Comparison of ENCODE assay signal across 26 mouse cellular contexts in the genomic region with DNA sequence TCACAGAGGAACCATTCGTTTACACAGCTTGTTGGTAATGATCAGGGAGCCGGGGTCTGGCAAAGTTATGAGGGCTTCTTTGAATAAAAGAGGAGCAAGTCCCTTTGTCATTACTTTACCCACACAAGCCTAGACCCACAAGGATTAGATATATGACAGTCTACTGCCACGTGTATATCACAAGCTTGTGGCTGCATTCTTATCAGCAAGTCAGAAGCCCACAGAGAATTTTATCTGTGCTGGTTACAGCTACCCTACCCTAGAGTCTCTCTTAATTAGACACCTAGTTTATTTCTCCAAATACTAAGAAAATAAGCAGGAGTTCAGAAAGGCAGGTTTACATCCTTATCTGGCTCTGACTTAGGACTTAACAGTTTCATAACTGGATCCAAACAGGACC.
DNase-seq lines count a peak whose midpoint lies in the region; ATAC-seq and TF ChIP-seq lines count a peak whose summit lies in the region.
"Had no signal": no experiment of that assay in that cellular context is flagged by ENCODE, and none has a peak within 500 bp of the region (broad histone marks: within the 10 kb centered on the region; RNA-seq: fewer than 3 reads in every experiment).

No protein-coding gene starts in this region.

- H3K4me1 ChIP-seq in liver, embryonic 14.5 days (replicated peaks; ENCODE audit: control insufficient read depth in 2 of 2, insufficient read depth in 2 of 2, low read length in 1 of 2) = peaks cover 0 to 6% of the 10 kb centered on the region in 2 experiments; a peak in 2 of 4 replicates
- H3K4me1 ChIP-seq in neural tube, embryonic 15.5 days = peaks cover 17% of the 10 kb centered on the region
- H3K4me1 ChIP-seq: heart, embryonic 15.5 days had no signal

- H3K4me3 ChIP-seq in liver, embryonic 14.5 days (ENCODE audit: insufficient read depth in 1 of 2, low read depth in 2 of 2, low read length in 2 of 2) = no peak overlapping the region
- H3K4me3 ChIP-seq in neural tube, embryonic 15.5 days (replicated peaks) = no peak overlapping the region
- H3K4me3 ChIP-seq: heart, embryonic 10.5 days; heart, embryonic 15.5 days; hindbrain, embryonic 12.5 days; left cerebral cortex, adult 2 months; limb, embryonic 12.5 days had no signal

- no peak for TF ChIP-seq CTCF in liver, embryonic 14.5 days (IDR thresholded peaks at IDR 0.05; ENCODE audit: low read depth)

- intact Hi-C loops in heart, postnatal 10 days (cut with DNase I) = no loop called here

- no peaks in the 10 kb centered on the region for H3K9me3 ChIP-seq in liver, embryonic 14.5 days (ENCODE audit: control insufficient read depth, low read length)
- no peaks in the 10 kb centered on the region for H3K9me3 ChIP-seq in neural tube, embryonic 15.5 days (replicated peaks)
- H3K9me3 ChIP-seq: heart, embryonic 10.5 days; heart, embryonic 15.5 days; hindbrain, embryonic 12.5 days; limb, embryonic 12.5 days had no signal

- H3K4me2 ChIP-seq in liver, embryonic 14.5 days (ENCODE audit: low read depth) = no peak overlapping the region
- H3K4me2 ChIP-seq in neural tube, embryonic 15.5 days = no peak overlapping the region
- H3K4me2 ChIP-seq: heart, embryonic 15.5 days; limb, embryonic 12.5 days had no signal

- no peaks in the 10 kb centered on the region for H3K36me3 ChIP-seq in liver, embryonic 14.5 days (replicated peaks; ENCODE audit: control insufficient read depth, insufficient read depth, low read depth)
- H3K36me3 ChIP-seq in neural tube, embryonic 15.5 days = no peaks in the 10 kb centered on the region
- H3K36me3 ChIP-seq: heart, embryonic 10.5 days; heart, embryonic 15.5 days; hindbrain, embryonic 12.5 days had no signal

- H3K27me3 ChIP-seq in liver, embryonic 14.5 days (ENCODE audit: control insufficient read depth, insufficient read depth, low read length) = no peaks in the 10 kb centered on the region
- H3K27me3 ChIP-seq in neural tube, embryonic 15.5 days (replicated peaks) = no peaks in the 10 kb centered on the region
- H3K27me3 ChIP-seq: heart, embryonic 15.5 days; hindbrain, embryonic 12.5 days; limb, embryonic 12.5 days had no signal

- peak; percentile 84 for ATAC-seq in liver, embryonic 14.5 days (ENCODE audit: insufficient read depth)
- ATAC-seq in erythroblast, adult 5-6 weeks (replicated peaks; ENCODE audit: low FRiP score, poor library complexity, severe bottlenecking) = no peak
- ATAC-seq in neural tube, embryonic 15.5 days (ENCODE audit: low FRiP score) = no peak
- ATAC-seq: activated CD4-positive, CD25-positive, alpha-beta regulatory T cell, adult 4 months; intestine, postnatal 0 days; lung, postnatal 0 days had no signal

- DNase-seq in heart, adult 11 months = peak; percentile 39
- no peak for DNase-seq in heart, postnatal 10 days
- peak; percentile 8 for DNase-seq in c-Kit-positive CD71-positive TER-119-positive erythroid progenitor cells, embryonic 14.5 days (ENCODE audit: low spot score)
- DNase-seq in liver, embryonic 14.5 days (ENCODE audit: low read depth in 3 of 3, low spot score in 3 of 3) = no peak
- DNase-seq: B cell, adult 2 months; cerebellum, adult 9-10 months; cerebellum, postnatal 36 days; gastrocnemius, postnatal 14 days; heart, postnatal 36 days; kidney, adult 9 months; kidney, postnatal 25 days; lung, adult 18-20 months; lung, postnatal 4 days; midbrain, embryonic 14.5 days; retina, postnatal 1 day; right cerebral cortex, postnatal 14 days had no signal

- 11% methylated on average over 3 of the region's 3 CpGs for WGBS in liver, embryonic 14.5 days (ENCODE audit: insufficient replicate concordance)
- 15% methylated on average over 3 of the region's 3 CpGs for WGBS in neural tube, embryonic 15.5 days

- TF ChIP-seq EP300 in liver, embryonic 14.5 days (IDR thresholded peaks at IDR 0.05; ENCODE audit: low read depth) = 0 out of 2 replicates have a peak, but pooled peaks have one; percentile 6

- H3K27ac ChIP-seq in liver, embryonic 14.5 days = no peak overlapping the region
- no peak overlapping the region for H3K27ac ChIP-seq in neural tube, embryonic 15.5 days (replicated peaks)
- H3K27ac ChIP-seq: heart, embryonic 10.5 days; heart, embryonic 15.5 days; limb, embryonic 12.5 days had no signal

- H3K9ac ChIP-seq in liver, embryonic 14.5 days (replicated peaks) = no peak overlapping the region
- no peak overlapping the region for H3K9ac ChIP-seq in neural tube, embryonic 15.5 days (replicated peaks)
- H3K9ac ChIP-seq: heart, embryonic 15.5 days; hindbrain, embryonic 12.5 days; limb, embryonic 12.5 days had no signal

Comparison
In these comparisons a context has a peak if more than half of its experiments do, and no peak if none do; other contexts are left out.
1. DNase-seq: peak in heart, adult 11 months (single experiment) and c-Kit-positive CD71-positive TER-119-positive erythroid progenitor cells, embryonic 14.5 days (single experiment); none in heart, postnatal 10 days (0 of 2) and liver, embryonic 14.5 days (0 of 3).